Mouse (Mus musculus) lung, postnatal 25 days (tissue): ENCODE results near the gene Dnmt1.

ENCODE experiments used
- DNase-seq: peaks from one replicate; pipeline ENCODE4 v3.0.0; 2022; ENCODE audit warnings: low spot score

Gene Dnmt1

DNA sequence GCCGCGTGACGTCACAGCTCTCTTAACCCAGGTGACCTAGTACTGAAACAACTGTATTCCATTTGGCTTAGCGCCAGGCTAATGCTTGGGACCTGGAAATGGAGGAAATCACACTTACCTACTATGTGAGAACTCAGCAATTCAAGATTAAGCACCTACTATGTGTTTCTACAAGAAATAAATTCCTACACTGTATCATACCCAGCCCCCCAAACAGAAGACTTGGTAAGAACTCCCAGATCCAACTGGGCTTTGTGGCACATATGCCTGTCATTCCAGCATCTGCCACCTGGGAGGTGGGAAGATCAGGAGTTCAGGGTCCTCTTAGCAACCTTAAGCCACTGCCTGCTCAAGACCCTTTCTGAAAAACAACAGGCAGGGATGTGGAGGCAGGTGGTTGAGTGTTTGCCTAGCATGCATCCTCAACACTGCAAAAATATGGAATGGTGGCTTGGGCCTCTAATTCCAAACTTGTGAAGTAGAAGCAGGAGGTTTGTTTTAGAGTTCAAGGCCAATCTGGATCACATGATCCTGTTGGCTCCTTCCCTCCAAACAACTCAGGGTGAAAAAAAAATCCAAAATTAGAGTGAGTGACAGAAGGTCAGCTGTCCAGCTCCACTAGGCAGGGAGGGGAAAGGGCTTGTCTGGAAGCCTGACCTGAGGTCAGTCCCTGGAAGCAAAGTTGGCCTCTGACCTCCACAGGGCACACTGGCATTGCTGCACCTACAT, 17.4 kb upstream of the Dnmt1 start:
- DNase-seq: no peak

DNA sequence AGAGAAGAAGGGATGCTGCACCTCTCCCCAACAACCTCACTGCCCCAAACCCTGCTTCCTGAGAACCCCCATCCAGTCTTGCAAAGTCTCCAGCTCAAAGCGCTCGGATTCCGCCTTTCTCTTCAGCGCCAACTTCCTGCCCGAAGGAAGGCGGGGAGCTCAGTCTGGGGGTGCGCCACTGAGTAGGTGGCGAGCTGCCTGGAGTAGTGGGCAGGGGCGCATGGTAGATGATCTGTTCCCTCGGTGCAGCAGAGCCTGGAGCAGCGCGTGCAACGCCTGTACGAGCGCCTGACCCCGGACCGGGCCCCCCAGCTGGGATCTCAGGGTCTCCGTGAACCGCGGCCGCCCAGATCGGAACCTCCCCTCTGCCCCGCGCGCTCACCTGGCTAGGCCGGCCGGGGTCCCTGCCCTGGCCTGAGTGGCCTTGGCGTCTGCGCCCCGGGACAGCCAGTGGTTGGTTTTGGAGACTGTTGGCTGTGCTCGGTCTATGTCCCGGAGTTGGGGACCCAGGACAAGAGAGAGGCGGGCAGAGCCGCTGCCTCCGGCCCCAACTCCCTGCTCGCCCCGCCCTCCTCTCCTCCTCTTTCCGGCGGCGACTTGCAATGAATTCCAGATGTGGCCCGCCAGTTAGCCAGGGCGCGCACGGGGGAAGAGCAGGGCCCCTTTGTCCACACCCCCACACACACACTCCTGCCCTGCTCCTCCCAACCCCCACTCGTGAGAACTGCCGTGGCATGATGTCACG, 16.7 kb upstream of the Dnmt1 start, which contains the start of gene S1pr2:
TSS of gene S1pr2 (minus strand) at position 566 of the 745 bp plus-strand sequence.
- peak; percentile 84 for DNase-seq

DNA sequence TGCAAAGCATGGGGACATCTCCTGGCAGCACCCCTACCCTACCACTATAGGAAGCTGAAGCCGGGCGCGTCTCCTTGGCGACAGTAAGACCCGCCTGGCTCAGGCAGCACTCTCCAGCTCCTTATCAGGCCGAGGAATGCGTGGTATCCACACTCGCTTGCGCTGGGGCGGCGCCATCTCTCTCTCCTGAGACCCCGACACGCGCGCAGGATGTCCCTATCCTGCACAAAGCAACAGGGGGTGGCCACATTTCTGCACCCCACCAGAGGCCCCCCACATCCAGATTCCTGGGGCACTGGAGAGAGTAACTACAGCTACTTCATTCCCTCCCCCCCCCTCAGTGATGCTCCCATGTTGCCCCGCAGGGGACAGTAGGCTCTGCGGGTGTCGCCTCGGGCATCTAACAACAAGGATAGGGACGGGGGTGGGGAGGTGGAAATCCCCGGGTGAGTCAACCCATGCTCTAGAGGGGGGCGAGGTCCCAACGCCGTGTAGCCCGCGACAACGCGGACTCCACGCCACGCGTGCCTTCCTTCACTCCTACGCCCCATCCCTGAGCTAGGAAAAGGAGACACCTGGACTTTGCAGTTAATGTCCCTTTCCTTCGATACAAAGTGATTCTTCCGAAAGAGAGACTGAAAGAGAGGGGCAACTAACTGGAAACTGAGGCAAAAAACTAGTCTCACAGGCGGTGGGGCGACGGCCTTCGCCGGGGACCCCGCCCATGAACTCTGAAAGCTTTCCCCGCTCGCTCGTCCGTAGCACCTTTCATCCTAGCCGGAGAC, 15.9 kb upstream of the Dnmt1 start:
- peak; percentile 63 for DNase-seq

DNA sequence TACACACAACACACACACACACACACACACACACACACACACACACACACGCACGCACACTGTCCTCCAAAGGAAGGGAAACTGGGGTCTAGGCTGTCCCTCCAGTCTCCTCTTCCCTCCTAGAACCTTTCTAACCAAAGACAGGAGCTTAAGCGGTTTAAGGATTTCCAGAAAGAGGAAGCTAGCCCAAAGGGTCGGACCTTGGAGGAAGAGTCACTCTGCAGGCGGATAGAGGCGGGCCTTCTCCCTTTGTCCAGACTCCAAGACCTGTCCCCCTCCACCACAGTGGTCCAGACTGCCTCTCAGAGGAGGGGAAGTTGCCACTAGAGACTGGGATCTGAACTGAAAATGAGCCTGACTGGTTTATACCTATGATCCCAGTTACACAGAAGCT, 14.0 kb upstream of the Dnmt1 start:
- DNase-seq: no peak

DNA sequence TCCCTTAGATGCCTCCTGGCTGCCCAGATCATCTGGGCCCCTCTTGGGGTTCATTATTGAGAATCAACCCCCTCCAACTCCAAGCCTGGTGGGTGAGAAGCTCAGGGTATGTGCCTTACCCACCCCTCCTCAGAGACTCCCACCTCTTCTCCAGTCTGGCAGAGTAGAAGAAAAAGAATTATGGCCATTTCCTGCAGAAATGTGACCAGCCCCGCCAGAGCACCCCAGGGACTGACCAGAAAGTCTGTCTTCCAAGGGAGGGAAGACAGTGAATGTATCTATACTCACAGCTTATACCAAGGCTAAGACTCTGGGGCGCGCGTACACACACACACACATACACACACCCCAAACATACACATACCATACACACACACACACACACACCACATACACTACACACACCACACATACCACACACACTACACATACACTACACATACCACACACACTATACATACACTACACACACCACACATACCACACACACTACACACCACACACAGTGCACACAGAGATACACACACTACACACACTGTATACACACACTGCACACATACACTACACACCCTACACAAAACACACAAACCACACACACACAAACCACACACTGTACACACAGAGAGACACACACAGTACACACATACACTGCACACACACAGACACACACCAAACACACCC, 13.5 kb upstream of the Dnmt1 start:
- no peak for DNase-seq

DNA sequence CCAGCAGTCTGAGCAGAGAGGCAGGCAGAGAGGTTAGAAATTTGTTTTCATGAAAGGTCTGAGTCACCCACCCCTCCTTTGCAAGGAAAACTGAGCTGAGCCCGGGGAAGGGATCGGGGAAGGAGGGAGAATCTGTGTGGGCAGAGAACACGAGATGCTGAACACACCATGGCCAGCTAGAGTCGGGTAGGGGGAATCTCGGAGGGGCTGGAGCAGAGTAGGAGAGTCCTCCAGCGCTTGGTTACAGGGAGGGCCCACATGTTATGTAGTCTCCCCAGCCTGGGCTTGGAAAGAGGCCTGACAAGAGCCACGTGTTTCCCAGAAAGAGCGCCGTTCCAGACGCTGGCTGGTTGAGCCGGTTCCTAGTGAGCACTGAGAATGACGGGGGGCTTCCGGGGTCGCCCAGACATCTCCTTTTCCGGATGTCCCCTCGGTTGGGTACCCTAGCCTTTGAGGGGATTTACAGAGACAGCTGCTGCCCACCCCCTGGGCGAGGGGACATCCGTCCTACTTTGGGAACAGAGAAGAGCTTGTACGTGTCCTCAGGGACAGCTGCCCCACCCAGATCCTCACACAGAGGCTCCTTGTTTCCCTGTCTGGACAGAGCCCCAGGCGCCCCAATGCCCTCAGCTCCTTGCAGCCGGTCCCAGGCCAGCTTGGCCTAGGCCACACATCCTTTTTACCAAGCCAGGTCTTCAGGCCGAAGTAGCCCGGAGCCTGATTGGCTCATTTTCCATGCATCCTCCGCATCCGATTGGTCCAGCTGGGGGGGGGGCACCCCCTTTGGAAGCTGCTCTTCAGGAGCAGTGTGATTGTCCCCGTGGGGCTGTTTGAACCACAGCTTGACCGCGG, 12.7 kb upstream of the Dnmt1 start:
- no peak for DNase-seq

DNA sequence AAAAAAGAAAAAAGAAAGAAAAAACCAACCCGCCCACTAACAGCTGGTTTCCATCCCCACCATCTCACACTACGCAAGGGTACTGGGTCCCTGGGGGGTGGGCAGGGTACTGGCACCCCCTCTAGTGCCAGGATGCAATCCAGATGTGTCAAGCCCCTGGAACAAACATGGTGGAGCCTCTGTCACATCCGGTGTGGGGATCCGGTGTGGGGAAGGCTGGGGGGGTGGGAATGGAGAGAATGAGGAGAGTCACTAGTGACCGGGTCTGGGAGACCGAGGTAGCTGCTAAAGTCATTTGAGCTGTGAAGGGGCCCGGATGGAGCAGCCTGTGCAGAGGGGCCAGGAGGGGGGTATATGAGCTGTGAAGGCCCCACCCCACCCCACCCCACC, 12.1 kb upstream of the Dnmt1 start:
- DNase-seq: peak; percentile 52

DNA sequence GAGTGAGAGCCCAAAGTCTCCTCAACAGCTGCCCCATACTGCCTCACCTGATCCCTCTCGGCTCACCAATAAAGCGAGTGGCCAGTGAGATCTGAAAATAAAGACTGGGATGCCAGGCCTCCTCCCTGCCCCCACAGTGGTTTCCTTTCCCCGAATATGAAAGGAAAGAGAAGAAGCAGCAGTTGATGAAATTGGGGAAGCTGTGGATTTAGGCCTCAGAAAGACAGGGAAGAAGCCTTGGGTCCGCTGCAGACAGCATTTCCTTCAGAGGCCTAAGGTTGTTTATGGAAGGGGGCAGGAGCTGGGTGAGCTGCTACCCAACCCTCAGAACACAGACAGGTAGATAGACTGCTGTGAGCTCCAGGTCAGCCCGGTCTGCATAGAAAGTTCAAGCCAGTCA, 7.1 kb upstream of the Dnmt1 start:
- DNase-seq: no peak

DNA sequence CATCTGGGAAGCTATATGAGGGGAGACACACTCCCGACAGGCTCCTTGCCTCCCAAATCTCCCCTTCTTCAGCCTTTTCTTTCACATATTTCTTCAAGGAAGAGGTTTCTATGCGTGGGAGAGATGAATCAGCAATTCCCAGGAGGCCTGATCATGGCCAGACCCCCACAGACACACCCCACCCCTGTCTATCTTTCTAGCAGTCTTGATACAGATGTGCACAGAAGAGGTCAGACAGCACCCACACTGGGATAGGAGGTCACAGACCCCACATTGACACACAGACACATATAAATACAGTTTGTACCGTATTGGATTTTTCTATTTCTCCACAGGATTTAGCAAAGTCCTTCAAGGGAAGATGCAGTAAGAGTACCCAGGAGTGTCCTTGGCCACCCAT, 6.3 kb upstream of the Dnmt1 start:
- no peak for DNase-seq

DNA sequence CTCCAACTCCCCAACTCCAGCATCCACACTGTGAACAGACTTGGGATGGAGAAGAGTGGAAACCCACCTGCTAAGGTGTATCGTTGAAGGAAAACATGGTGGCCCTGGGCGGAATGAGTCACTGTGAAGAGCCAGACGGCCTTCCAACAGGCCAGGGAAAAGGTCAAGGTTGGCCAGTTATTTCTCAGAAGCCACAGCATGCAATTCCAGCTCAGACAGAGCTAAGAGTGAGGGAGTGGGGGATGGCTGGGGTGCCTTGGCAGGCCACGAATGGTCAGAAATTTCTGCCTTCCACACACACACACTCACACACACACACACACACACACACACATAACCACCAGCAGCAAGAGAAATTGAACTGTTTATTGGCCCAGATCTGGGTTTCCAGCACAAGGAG, 5.9 kb upstream of the Dnmt1 start:
- no peak for DNase-seq

DNA sequence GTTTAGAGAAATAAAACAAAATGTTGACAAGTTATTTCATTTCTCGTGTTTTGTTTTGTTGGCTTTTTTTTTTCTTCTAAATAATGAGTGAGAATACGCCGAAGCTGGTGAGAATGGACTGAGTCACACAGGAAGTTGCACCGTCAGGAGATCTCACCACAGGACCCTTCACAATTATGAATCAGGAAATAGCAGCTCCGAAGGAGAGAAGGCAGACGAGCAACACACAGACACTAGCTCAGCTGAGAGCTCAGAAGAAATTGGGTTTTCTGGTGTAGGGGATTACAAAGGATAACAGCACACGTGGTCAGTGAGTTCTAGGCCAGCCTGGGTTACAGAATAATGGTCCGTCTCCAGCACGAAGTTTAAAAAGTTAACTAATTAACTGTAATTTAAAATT, 1.9 kb upstream of the Dnmt1 start:
- no peak for DNase-seq

DNA sequence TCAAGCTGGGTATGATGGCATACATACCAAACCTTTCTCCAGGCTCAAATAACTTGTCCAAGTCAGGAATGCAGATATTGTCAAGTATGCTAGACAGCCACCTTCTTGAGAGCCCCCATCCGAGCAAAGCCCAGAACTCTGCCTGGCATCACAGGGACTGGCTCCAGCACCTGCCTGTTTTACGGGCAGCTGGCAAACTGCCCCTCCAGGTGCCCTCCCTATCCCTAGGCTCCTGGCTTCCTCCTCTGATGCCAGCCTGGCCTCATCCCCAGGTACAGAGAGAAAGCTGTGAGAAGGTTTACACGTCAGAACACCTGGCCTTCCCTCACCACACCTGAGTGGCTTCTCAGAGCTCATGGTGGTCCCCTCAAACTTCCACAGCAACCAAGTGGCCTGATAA, 2.7 kb downstream of the Dnmt1 start:
- DNase-seq: peak; percentile 35

DNA sequence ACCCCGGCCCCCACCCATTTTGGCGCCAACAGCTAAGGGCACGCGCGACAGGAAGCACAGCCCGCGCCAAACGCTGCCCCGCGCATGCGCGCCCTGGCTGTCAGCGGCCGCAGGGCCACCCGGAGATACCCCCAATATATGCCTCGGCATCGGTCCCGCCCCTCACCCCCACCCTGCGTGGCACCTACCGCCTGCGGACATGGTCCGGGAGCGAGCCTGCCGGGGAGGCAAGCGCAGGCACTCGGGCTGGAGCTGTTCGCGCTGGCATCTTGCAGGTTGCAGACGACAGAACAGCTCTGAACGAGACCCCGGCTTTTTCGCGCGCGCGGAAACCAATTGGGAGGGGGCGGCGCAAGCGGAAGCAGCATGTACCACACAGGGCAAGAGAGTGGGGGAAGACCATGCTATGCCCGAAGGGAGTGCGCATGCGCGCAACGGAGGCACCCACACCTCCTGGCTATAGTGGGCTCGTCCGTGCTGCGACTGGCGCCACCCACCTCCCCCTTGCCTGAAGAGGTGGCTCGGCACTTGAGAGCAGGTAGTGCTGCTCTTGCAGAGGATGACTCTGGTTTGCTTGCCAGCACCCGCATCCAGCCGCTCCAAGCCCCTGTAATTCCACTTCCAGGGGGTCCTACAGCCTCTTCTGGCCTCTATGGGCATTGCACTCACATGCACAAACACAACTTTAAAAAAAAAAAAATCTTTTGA, 7.0 kb downstream of the Dnmt1 start:
- peak; percentile 97 for DNase-seq

DNA sequence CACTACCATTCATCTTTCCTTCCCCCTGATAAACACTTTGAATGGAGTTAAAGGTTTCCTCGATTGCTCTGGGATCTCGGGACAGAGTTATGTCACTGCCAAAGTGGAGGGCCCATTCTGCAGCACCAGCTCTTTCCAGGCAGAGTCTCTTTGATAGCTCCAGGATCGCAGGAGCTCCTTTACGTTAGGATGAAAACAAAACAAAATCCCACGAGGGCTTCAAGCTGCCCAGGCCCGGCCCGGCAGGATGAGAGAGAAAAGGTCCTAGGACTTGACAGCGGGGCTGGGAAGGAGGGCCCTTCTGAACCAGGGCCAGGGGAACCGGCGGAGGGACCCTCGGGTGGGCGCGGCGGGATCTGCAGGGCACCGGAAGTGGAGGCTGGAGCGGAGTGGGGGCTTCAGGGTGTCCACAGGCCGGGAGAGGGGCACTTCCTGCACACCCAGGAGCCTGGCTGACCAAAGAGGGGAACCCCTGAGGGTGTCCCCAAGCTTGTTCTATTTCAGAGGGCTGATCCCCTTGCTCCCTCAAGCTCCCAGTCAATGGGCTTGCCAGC, 7.6 kb downstream of the Dnmt1 start:
- DNase-seq: no peak

DNA sequence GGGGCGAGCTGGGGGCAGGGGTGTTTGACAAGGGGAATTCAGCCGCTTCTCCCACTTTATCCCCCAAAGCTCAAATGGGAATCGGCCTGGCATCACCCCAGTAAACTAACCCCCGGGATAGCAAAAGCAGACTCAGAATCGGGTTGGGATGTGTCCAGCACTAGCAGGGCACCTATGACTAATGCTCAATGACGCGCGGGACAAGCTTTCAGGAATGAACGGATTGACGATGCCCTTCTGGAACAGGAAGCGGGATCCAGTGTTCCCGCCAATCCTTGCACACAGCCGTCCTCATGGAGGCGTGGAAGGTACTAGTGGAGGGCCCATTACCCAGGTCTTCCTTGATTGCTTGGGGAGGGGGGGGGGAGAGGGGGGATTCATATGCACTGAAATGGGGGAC, 8.2 kb downstream of the Dnmt1 start:
- peak; percentile 30 for DNase-seq

DNA sequence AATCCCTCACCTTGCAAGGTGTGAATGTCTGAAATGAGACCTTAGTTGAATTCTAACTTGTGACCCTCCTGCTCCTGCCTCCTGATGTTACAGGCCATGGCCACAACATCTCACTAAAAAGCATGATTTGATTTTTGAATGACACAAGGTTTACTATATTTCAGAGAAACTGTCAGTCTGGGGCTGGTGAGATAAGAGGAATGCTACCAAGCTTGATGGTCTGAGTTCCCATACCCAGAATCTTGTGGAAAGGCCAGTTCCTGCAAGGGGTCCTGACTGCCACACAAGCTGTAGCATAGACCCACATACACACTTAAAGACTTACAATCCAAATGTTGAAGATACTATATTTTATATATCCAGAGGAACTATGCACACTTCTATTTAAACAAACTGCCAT, 9.3 kb downstream of the Dnmt1 start:
- no peak for DNase-seq

DNA sequence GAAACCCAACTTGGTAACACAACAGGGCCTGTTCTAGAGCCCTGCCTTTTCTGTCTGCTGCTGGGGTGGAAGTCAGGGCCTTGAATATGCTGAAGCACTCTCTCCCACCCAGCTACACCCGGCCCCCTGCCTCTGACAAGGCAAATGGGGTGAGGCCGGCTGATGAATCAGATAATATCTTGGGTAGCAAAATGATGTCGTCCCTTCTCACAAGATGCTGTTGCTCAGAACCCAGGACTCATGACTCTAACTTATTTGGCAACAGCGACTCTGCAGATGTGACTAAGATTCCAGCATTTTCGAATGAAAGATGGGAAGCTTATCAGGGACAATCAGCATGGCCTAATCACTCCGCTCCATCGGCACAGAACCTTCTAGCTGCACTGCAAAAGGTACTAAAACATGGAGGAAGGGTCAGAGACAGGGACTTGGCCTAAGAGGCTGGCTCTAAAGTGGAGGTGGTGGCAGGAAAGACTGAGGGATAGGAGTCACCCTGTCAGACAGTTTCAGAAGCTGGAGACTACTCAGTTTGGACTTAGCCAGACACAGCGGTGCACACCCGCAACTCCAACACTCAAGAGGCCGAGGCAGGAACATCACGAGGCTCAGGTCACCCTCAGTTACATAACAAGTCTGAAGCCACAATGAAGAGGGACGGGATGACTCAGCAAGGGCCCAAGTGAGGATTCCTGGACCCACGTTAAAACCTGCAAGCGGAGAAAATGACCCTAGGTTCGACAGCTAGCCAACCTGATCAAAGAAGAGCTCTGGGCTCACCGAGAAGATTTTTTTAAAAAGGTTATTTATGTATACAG, 13.4 kb downstream of the Dnmt1 start:
- DNase-seq: no peak

DNA sequence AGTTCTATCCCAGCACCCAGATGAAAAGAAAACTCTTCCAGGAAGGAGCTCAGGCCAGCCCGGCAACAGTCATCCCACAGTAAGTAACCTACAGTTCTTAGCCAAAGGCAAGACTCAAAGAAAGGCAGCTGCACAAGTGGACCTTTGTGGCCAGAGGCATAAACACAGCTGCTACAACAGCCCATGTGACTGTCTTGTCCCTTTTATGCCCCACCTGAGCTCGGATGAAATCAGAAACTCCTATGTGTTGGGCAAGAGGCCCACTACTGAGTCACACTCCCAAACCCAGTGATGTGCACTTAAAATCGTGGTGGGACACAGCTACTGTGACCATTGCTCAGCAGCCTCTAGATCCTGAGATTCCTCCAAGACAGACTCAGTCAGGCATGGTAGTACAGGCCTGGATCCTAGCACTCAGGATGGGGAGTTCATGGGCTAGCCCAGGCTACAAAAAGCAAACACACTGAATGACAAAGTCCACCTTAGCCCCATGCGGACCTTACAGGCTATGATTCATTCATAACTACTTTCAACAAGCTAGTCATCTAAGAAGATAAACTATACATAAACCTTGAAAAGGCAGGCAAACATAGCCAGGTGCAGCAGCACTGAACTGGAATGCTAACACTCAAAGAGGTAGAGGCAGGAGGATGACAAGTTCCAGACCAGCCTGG, 14.9 kb downstream of the Dnmt1 start:
- no peak for DNase-seq

DNA sequence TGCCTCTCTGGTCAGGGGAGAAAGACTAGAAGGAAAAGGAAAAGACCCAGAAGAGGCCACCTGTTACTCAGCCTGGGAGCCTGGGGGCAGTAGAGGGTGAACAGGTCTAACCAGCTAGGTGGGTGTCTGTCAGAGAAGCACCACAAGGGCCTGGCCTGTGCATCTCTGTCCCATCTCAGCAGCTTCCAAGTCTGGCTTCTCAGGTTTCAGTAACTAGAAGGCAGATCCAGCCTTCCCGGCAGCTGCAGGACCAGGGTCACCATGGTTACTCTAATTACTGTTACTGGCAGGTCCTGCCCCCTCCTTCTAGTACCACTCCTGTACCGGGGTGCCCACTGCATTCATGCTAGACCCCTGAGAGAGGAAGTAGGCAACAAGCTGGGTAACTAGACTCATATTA, 15.8 kb downstream of the Dnmt1 start:
- no peak for DNase-seq
